Mouse (Mus musculus): ENCODE measurements around the gene Nfatc2.

DNA sequence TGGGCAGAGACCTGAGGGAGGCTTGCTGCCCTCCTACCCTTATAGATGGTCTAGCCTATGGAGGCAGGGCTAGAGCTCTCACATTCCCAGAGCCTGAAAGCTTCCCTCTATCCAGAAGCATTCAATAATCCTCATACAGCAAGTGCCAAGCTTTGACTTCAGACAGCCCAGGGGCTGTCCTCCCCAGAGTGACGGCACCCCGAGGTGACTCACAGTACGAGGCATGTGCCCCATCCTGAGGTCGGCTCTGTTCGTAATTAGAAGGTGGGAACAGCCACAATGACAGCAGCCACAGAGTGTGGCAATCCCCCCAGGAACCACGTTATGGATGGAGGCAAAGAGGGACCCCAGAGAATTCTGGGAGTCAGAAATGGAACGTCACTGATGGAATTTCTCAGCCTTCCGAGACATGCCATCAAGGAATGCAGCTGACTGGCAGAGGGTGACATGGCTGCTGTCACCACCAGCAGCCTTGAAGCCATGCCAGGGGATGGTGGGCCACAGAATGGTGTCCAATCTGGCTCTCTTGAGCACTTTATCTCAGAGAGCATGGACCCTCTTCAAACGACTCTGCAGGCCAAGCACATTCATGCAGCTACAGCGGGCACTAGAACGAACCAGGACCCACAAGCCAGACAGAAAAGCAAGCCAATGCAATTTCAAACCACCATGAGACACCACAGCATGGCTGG is 19.8 kb upstream of the Nfatc2 start:
- TF ChIP-seq POLR2A (IDR thresholded peaks at IDR 0.05; ENCODE audit: borderline replicate concordance, extremely low read depth, insufficient read depth, insufficient read length, poor library complexity, severe bottlenecking) (no peak), CTCF (IDR thresholded peaks at IDR 0.05; ENCODE audit: borderline replicate concordance, extremely low read depth, insufficient read depth, insufficient read length) (no peak)
